Mouse (Mus musculus) heart, adult 2 months (tissue): ENCODE measurements around the gene Tmem247.

Experiments used
- CTCF ChIP-seq: fragments of 200-600 bp; IDR thresholded peaks from 2 replicates; pipeline ENCODE4 v1.8.1; 2022; ENCODE audit warnings: antibody characterized with exemption, mild to moderate bottlenecking, moderate library complexity
- EP300 ChIP-seq: fragments of 200-500 bp; IDR thresholded peaks from 2 replicates; pipeline ENCODE4 v1.6.1; 2011; ENCODE audit warnings: low read depth, low read length, control low read depth; ENCODE audit not compliant: insufficient read depth
- POLR2A ChIP-seq: fragments of 200-500 bp; IDR thresholded peaks from 2 replicates; pipeline ENCODE4 v1.6.1; 2011; ENCODE audit warnings: mild to moderate bottlenecking, low read depth, low read length, control low read depth; ENCODE audit not compliant: insufficient read depth

GRCm38 (mm10) chr17:86918786-86919185 is 1.6 kb downstream of the Tmem247 start:
- peak; percentile 86 for TF ChIP-seq CTCF
- no peak for TF ChIP-seq POLR2A
- peak; percentile 69; the same call in 1 of the 2 replicates for TF ChIP-seq EP300
